Mouse (Mus musculus) E14TG2a.4 (cell line): ENCODE results near the gene Tspan12.
"Not testable (repeated sequence)": the region's sequence is repeated elsewhere in the genome, so short reads cannot be mapped to it uniquely, and the experiment has no call there.

Experiments
- H3K27me3 ChIP-seq: 2 replicates; pipeline ENCODE4 v1.6.1; 2014; ENCODE audit warnings: low read length, control low read depth; ENCODE audit not compliant: insufficient read depth
- H3K36me3 ChIP-seq: 2 replicates; pipeline ENCODE4 v1.6.1; 2014; ENCODE audit warnings: low read length, control low read depth; ENCODE audit not compliant: insufficient read depth
- H3K4me1 ChIP-seq: replicated peaks from 2 replicates; pipeline ENCODE4 v1.6.1; 2014; ENCODE audit warnings: low read depth, low read length, control low read depth
- H3K4me3 ChIP-seq: replicated peaks from 2 replicates; pipeline ENCODE4 v1.5.1; 2014; ENCODE audit warnings: mild to moderate bottlenecking, low read length
- H3K9me3 ChIP-seq: 2 replicates; pipeline ENCODE4 v1.6.1; 2014; ENCODE audit warnings: low read length, control low read depth
- CTCF ChIP-seq: conservative IDR thresholded peaks from 2 replicates; pipeline ENCODE4 v1.5.1; 2014; ENCODE audit warnings: low read length
- NANOG ChIP-seq: IDR thresholded peaks from 2 replicates; pipeline ENCODE4 v1.6.1; 2014; ENCODE audit warnings: borderline replicate concordance, low read length, mixed read lengths
- POU5F1 ChIP-seq: IDR thresholded peaks from 2 replicates; pipeline ENCODE4 v1.6.1; 2014; ENCODE audit warnings: low read length, borderline replicate concordance

Gene Tspan12

GRCm38 (mm10) chr6:21852344-21852785 is at the start of gene Tspan12:
Gene Tspan12 (minus strand): TSS chr6:21852515.
- H3K9me3 ChIP-seq: no peaks in the 10 kb centered on the region
- TF ChIP-seq NANOG: no peak
- no peak for TF ChIP-seq CTCF
- TF ChIP-seq POU5F1: no peak
- H3K4me3 ChIP-seq: peak within 1 kb of the TSS; percentile 88
- H3K4me1 ChIP-seq: peaks cover 12% of the 10 kb centered on the region
- H3K36me3 ChIP-seq: no peaks in the 10 kb centered on the region
- peaks cover 31% of the 10 kb centered on the region for H3K27me3 ChIP-seq

GRCm38 (mm10) chr6:21894451-21894850 is 42.1 kb upstream of the Tspan12 start:
- H3K4me1 ChIP-seq: no peaks in the 10 kb centered on the region
- H3K36me3 ChIP-seq: no peaks in the 10 kb centered on the region
- no peak for TF ChIP-seq POU5F1
- no peak for TF ChIP-seq NANOG
- no peak for TF ChIP-seq CTCF
- H3K27me3 ChIP-seq: no peaks in the 10 kb centered on the region
- H3K9me3 ChIP-seq: no peaks in the 10 kb centered on the region
- no peak overlapping the region for H3K4me3 ChIP-seq

GRCm38 (mm10) chr6:21889101-21889500 is 36.8 kb upstream of the Tspan12 start:
- Histone ChIP-seq H3K4me1 (no peaks in the 10 kb centered on the region), H3K27me3 (no peaks in the 10 kb centered on the region), H3K4me3 (no peak overlapping the region), H3K9me3 (no peaks in the 10 kb centered on the region), H3K36me3 (no peaks in the 10 kb centered on the region)
- TF ChIP-seq POU5F1: no peak
- no peak for TF ChIP-seq NANOG
- TF ChIP-seq CTCF: no peak

- not testable (repeated sequence) for H3K4me1 ChIP-seq, H3K27me3 ChIP-seq, H3K4me3 ChIP-seq, H3K36me3 ChIP-seq, H3K9me3 ChIP-seq
These were observed 35.7 kb upstream of the Tspan12 start for GRCm38 (mm10) chr6:21887971-21888370.

GRCm38 (mm10) chr6:21879496-21879895 is 27.2 kb upstream of the Tspan12 start:
- Histone ChIP-seq H3K9me3 (no peaks in the 10 kb centered on the region), H3K27me3 (no peaks in the 10 kb centered on the region), H3K36me3 (no peaks in the 10 kb centered on the region), H3K4me3 (no peak overlapping the region), H3K4me1 (no peaks in the 10 kb centered on the region)
- TF ChIP-seq POU5F1: no peak

- H3K4me1 ChIP-seq: no peaks in the 10 kb centered on the region
- TF ChIP-seq POU5F1 (no peak), CTCF (no peak), NANOG (no peak)
- H3K9me3 ChIP-seq: no peaks in the 10 kb centered on the region
- H3K27me3 ChIP-seq: no peaks in the 10 kb centered on the region
- no peaks in the 10 kb centered on the region for H3K36me3 ChIP-seq
- H3K4me3 ChIP-seq: no peak overlapping the region
These were observed 15.0 kb upstream of the Tspan12 start for GRCm38 (mm10) chr6:21867310-21867709.

- Histone ChIP-seq H3K4me3 (no peak overlapping the region), H3K27me3 (peaks cover 7% of the 10 kb centered on the region), H3K36me3 (no peaks in the 10 kb centered on the region), H3K4me1 (no peaks in the 10 kb centered on the region), H3K9me3 (no peaks in the 10 kb centered on the region)
- TF ChIP-seq POU5F1 (no peak), CTCF (no peak), NANOG (no peak)
These were observed 11.9 kb upstream of the Tspan12 start for GRCm38 (mm10) chr6:21864179-21864578.

GRCm38 (mm10) chr6:21863561-21863960 is 11.2 kb upstream of the Tspan12 start:
- Histone ChIP-seq H3K9me3 (no peaks in the 10 kb centered on the region), H3K4me1 (no peaks in the 10 kb centered on the region), H3K4me3 (no peak overlapping the region), H3K36me3 (no peaks in the 10 kb centered on the region), H3K27me3 (peaks cover 7% of the 10 kb centered on the region)
- TF ChIP-seq POU5F1 (no peak), CTCF (no peak), NANOG (no peak)

- Histone ChIP-seq H3K27me3 (peaks cover 14% of the 10 kb centered on the region), H3K4me3 (no peak overlapping the region), H3K4me1 (0 out of 2 replicates have a peak, but pooled peaks cover 3% of the 10 kb centered on the region), H3K9me3 (no peaks in the 10 kb centered on the region), H3K36me3 (no peaks in the 10 kb centered on the region)
- TF ChIP-seq NANOG (no peak), POU5F1 (no peak), CTCF (no peak)
These were observed 9.0 kb upstream of the Tspan12 start for GRCm38 (mm10) chr6:21861316-21861715.
